In genomic region chr7:16314221-16314775, GRCm38 (mm10) we compare ENCODE assay signal across 8 mouse cellular contexts. TPM values are rescaled to one million over a fixed set of nuclear protein-coding genes. Genes with fewer than 3 reads are reported as not detected.
DNase-seq lines count a peak whose midpoint lies in the region; ATAC-seq and TF ChIP-seq lines count a peak whose summit lies in the region.

No protein-coding gene starts in this region.

- ATAC-seq in kidney, embryonic 16.5 days (ENCODE audit: low FRiP score, low TSS enrichment): no peak; the same call in 1 of the 2 replicates
- peak; percentile 15; the same call in 1 of the 2 replicates for ATAC-seq in hindbrain, embryonic 14.5 days (ENCODE audit: low FRiP score)
- ATAC-seq in midbrain, embryonic 16.5 days: peak; percentile 13

- H3K36me3 ChIP-seq in kidney, embryonic 16.5 days (ENCODE audit: insufficient read depth, low read length): no peaks in the 10 kb centered on the region
- H3K36me3 ChIP-seq in hindbrain, embryonic 14.5 days (replicated peaks; ENCODE audit: control insufficient read depth, insufficient read depth): peaks cover 14% of the 10 kb centered on the region
- H3K36me3 ChIP-seq in midbrain, embryonic 16.5 days (ENCODE audit: control insufficient read depth, insufficient read depth, low read length): peaks cover 11% of the 10 kb centered on the region

- DNase-seq in kidney, adult 18-20 months: no peak
- peak; percentile 36 for DNase-seq in hindbrain, embryonic 14.5 days (ENCODE audit: low spot score)
- DNase-seq in urinary bladder, postnatal 14 days (ENCODE audit: low spot score): no peak
- no peak for DNase-seq in adrenal gland, adult 8-10 months
- DNase-seq in frontal cortex, postnatal 25 days (ENCODE audit: low spot score in 2 of 2): no peak

- H3K9ac ChIP-seq in kidney, embryonic 16.5 days (replicated peaks; ENCODE audit: low read length): peak overlapping the region; percentile 93
- H3K9ac ChIP-seq in hindbrain, embryonic 14.5 days: peak overlapping the region; percentile 90
- H3K9ac ChIP-seq in midbrain, embryonic 16.5 days (ENCODE audit: low read depth, low read length): peak overlapping the region; percentile 93

- no peak for TF ChIP-seq CTCF in cortical plate, adult 2 months (IDR thresholded peaks at IDR 0.05; ENCODE audit: extremely low read depth, insufficient read depth, low read length)

- H3K4me2 ChIP-seq in kidney, embryonic 16.5 days (replicated peaks; ENCODE audit: low read depth, low read length): peak overlapping the region; percentile 100
- H3K4me2 ChIP-seq in hindbrain, embryonic 14.5 days (replicated peaks): peak overlapping the region; percentile 94
- peak overlapping the region; percentile 97 for H3K4me2 ChIP-seq in midbrain, embryonic 16.5 days (ENCODE audit: low read length)

- H3K4me1 ChIP-seq in kidney, embryonic 16.5 days (ENCODE audit: insufficient read depth, low read length): peaks cover 34% of the 10 kb centered on the region
- 0 out of 2 replicates have a peak, but pooled peaks cover 3% of the 10 kb centered on the region for H3K4me1 ChIP-seq in cortical plate, adult 2 months (ENCODE audit: control insufficient read depth, insufficient read depth, low read length)
- H3K4me1 ChIP-seq in hindbrain, embryonic 14.5 days (replicated peaks; ENCODE audit: control insufficient read depth, insufficient read depth, low read length): peaks cover 25% of the 10 kb centered on the region
- H3K4me1 ChIP-seq in midbrain, embryonic 16.5 days (ENCODE audit: control insufficient read depth, insufficient read depth, low read length): peaks cover 35% of the 10 kb centered on the region

- no peaks in the 10 kb centered on the region for H3K27me3 ChIP-seq in kidney, embryonic 16.5 days (ENCODE audit: insufficient read depth, low read length)
- no peaks in the 10 kb centered on the region for H3K27me3 ChIP-seq in hindbrain, embryonic 14.5 days (ENCODE audit: control insufficient read depth, insufficient read depth, low read length)
- H3K27me3 ChIP-seq in midbrain, embryonic 16.5 days (ENCODE audit: control insufficient read depth, insufficient read depth, low read depth, low read length): no peaks in the 10 kb centered on the region

- no peaks in the 10 kb centered on the region for H3K9me3 ChIP-seq in kidney, embryonic 16.5 days (ENCODE audit: low read length)
- H3K9me3 ChIP-seq in hindbrain, embryonic 14.5 days (ENCODE audit: control insufficient read depth, low read length): no peaks in the 10 kb centered on the region
- H3K9me3 ChIP-seq in midbrain, embryonic 16.5 days (replicated peaks; ENCODE audit: control insufficient read depth, low read length, poor library complexity, severe bottlenecking): no peaks in the 10 kb centered on the region

- peak overlapping the region; percentile 97 for H3K27ac ChIP-seq in kidney, embryonic 16.5 days (ENCODE audit: low read length)
- peak overlapping the region; percentile 69 for H3K27ac ChIP-seq in cortical plate, adult 2 months (ENCODE audit: insufficient read depth, low read length)
- peak overlapping the region; percentile 95 for H3K27ac ChIP-seq in hindbrain, embryonic 14.5 days
- peak overlapping the region; percentile 96 for H3K27ac ChIP-seq in midbrain, embryonic 16.5 days (ENCODE audit: low read length)

- H3K4me3 ChIP-seq in kidney, embryonic 16.5 days (ENCODE audit: low read length): peak overlapping the region; percentile 89
- peak overlapping the region; percentile 98; the same call in 1 of the 2 replicates for H3K4me3 ChIP-seq in cortical plate, adult 2 months (ENCODE audit: insufficient read depth, low read length)
- H3K4me3 ChIP-seq in hindbrain, embryonic 14.5 days (replicated peaks; ENCODE audit: low read length): peak overlapping the region; percentile 63
- H3K4me3 ChIP-seq in midbrain, embryonic 16.5 days (ENCODE audit: low read depth, low read length): peak overlapping the region; percentile 78

- 9% methylated on average over 13 of the region's 13 CpGs for WGBS in kidney, embryonic 16.5 days
- WGBS in hindbrain, embryonic 14.5 days: 8% methylated on average over 13 of the region's 13 CpGs
- WGBS in midbrain, embryonic 16.5 days: 6% methylated on average over 13 of the region's 13 CpGs

- no peak for TF ChIP-seq POLR2A in cortical plate, adult 2 months (IDR thresholded peaks at IDR 0.05; ENCODE audit: extremely low read depth, insufficient read depth, low read length)

RNA-seq across cellular contexts. Expression of gene Bbc3, which starts 6.1 kb away (rescaled TPM):
- 12.6 and 14.2 TPM in 2 replicates for polyA plus RNA-seq in kidney, embryonic 16.5 days (2015; fragmentation: Nextera tagmentation; extraction: Ambion mirVana)
- 8.1 and 11.2 TPM in 2 replicates for polyA plus RNA-seq in cortical plate, adult 2 months (2012; rRNA removed)
- 20.3 and 21.0 TPM in 2 replicates for polyA plus RNA-seq in hindbrain, embryonic 14.5 days (2014; fragmentation: Nextera tagmentation; extraction: Ambion mirVana)
- 30.0 and 31.3 TPM in 2 replicates for polyA plus RNA-seq in midbrain, embryonic 16.5 days (2015; fragmentation: Nextera tagmentation; extraction: Ambion mirVana)
- 10 to 100 TPM in 1 of 4 experiments, 1 to 10 TPM in 3; 4.3 to 10.1 (median 5.2) TPM for total RNA-seq in adrenal gland, adult 8-10 months (2022)

RNA-seq across cellular contexts. Expression of gene Ccdc9, which starts 27.7 kb away (rescaled TPM):
- polyA plus RNA-seq in kidney, embryonic 16.5 days (2015; fragmentation: Nextera tagmentation; extraction: Ambion mirVana): 30.9 and 31.2 TPM in 2 replicates
- polyA plus RNA-seq in cortical plate, adult 2 months (2012; rRNA removed): 68.9 and 79.1 TPM in 2 replicates
- 17.0 TPM in 2 replicates for polyA plus RNA-seq in hindbrain, embryonic 14.5 days (2014; fragmentation: Nextera tagmentation; extraction: Ambion mirVana)
- 22.1 and 25.4 TPM in 2 replicates for polyA plus RNA-seq in midbrain, embryonic 16.5 days (2015; fragmentation: Nextera tagmentation; extraction: Ambion mirVana)
- 100 to 1,000 TPM in 1 of 4 experiments, 10 to 100 TPM in 3; 48.7 to 119 (median 89.2) TPM for total RNA-seq in adrenal gland, adult 8-10 months (2022)

RNA-seq across cellular contexts. Expression of gene Inafm1, which starts 40.9 kb away (rescaled TPM):
- 16.4 and 19.7 TPM in 2 replicates for polyA plus RNA-seq in kidney, embryonic 16.5 days (2015; fragmentation: Nextera tagmentation; extraction: Ambion mirVana)
- polyA plus RNA-seq in cortical plate, adult 2 months (2012; rRNA removed): 49.8 and 53.2 TPM in 2 replicates
- 51.3 and 51.6 TPM in 2 replicates for polyA plus RNA-seq in hindbrain, embryonic 14.5 days (2014; fragmentation: Nextera tagmentation; extraction: Ambion mirVana)
- polyA plus RNA-seq in midbrain, embryonic 16.5 days (2015; fragmentation: Nextera tagmentation; extraction: Ambion mirVana): 44.5 and 49.3 TPM in 2 replicates
- 10 to 100 TPM; 21.9 to 37.5 (median 28.8) TPM for total RNA-seq in adrenal gland, adult 8-10 months (2022)

RNA-seq across cellular contexts. Expression of gene C5ar1, which starts 55.0 kb away (rescaled TPM):
- 2.7 and 2.8 TPM in 2 replicates for polyA plus RNA-seq in kidney, embryonic 16.5 days (2015; fragmentation: Nextera tagmentation; extraction: Ambion mirVana)
- 1.5 and 2.0 TPM in 2 replicates for polyA plus RNA-seq in cortical plate, adult 2 months (2012; rRNA removed)
- polyA plus RNA-seq in hindbrain, embryonic 14.5 days (2014; fragmentation: Nextera tagmentation; extraction: Ambion mirVana): 2.1 and 2.8 TPM in 2 replicates
- 1.2 and 1.5 TPM in 2 replicates for polyA plus RNA-seq in midbrain, embryonic 16.5 days (2015; fragmentation: Nextera tagmentation; extraction: Ambion mirVana)
- total RNA-seq in adrenal gland, adult 8-10 months (2022): 1 to 10 TPM; 5.4 to 9.8 (median 8.4) TPM
